Mouse (Mus musculus): ENCODE data around the gene Gm36176. TPM values are rescaled to one million over a fixed set of nuclear protein-coding genes. Genes with fewer than 3 reads are reported as not detected.

Gene Gm36176
- total and polyA plus RNA-seq, 2 experiments from 2014 or later = not detected

GRCm38 (mm10) chr10:77864067-77864761 lies 17.6 kb downstream of the Gm36176 start:
- no peak for ATAC-seq (ENCODE audit: insufficient read depth, low read depth)
- Histone ChIP-seq H3K4me2 (ENCODE audit: low read depth, low read length) (no peak overlapping the region), H3K9ac (replicated peaks; ENCODE audit: low read depth, low read length) (no peak overlapping the region), H3K27ac (ENCODE audit: low read depth) (no peak overlapping the region), H3K36me3 (replicated peaks; ENCODE audit: control insufficient read depth, insufficient read depth, low read length) (no peaks in the 10 kb centered on the region), H3K27me3 (ENCODE audit: control insufficient read depth, insufficient read depth, low read length) (no peaks in the 10 kb centered on the region), H3K9me3 (replicated peaks; ENCODE audit: control insufficient read depth, low read length) (no peaks in the 10 kb centered on the region), H3K4me3 (ENCODE audit: low read depth, low read length) (no peak overlapping the region), H3K4me1 (ENCODE audit: control insufficient read depth, insufficient read depth) (no peaks in the 10 kb centered on the region)
- TF ChIP-seq EP300 (IDR thresholded peaks at IDR 0.05; ENCODE audit: low read depth) (no peak), CTCF (IDR thresholded peaks at IDR 0.05; ENCODE audit: low read depth) (no peak)
- no peak for DNase-seq (ENCODE audit: low spot score)
- WGBS = 34% methylated on average over 13 of the region's 14 CpGs

- H3K27me3 ChIP-seq (ENCODE audit: control insufficient read depth, insufficient read depth, low read length) = no peaks in the 10 kb centered on the region
- no peak overlapping the region for H3K4me2 ChIP-seq (ENCODE audit: low read depth, low read length)
- TF ChIP-seq CTCF (IDR thresholded peaks at IDR 0.05; ENCODE audit: low read depth) (no peak), EP300 (IDR thresholded peaks at IDR 0.05; ENCODE audit: low read depth) (no peak)
- H3K9ac ChIP-seq (replicated peaks; ENCODE audit: low read depth, low read length) = no peak overlapping the region
- no peak overlapping the region for H3K27ac ChIP-seq (ENCODE audit: low read depth)
- no peaks in the 10 kb centered on the region for H3K36me3 ChIP-seq (replicated peaks; ENCODE audit: control insufficient read depth, insufficient read depth, low read length)
- no peaks in the 10 kb centered on the region for H3K9me3 ChIP-seq (replicated peaks; ENCODE audit: control insufficient read depth, low read length)
- WGBS = 37% methylated on average over 11 of the region's 11 CpGs
- H3K4me1 ChIP-seq (ENCODE audit: control insufficient read depth, insufficient read depth) = no peaks in the 10 kb centered on the region
- no peak overlapping the region for H3K4me3 ChIP-seq (ENCODE audit: low read depth, low read length)
- ATAC-seq (ENCODE audit: insufficient read depth, low read depth) = no peak
- no peak for DNase-seq (ENCODE audit: low spot score)
Observed at GRCm38 (mm10) chr10:77864762-77865143, 18.1 kb downstream of the Gm36176 start.

GRCm38 (mm10) chr10:77867546-77867945 lies 20.9 kb downstream of the Gm36176 start:
- 13% methylated on average over 1 of the region's 1 CpGs for WGBS
- no peaks in the 10 kb centered on the region; the same call in 1 of the 2 replicates for H3K9me3 ChIP-seq (replicated peaks; ENCODE audit: control insufficient read depth, low read length)
- no peak for DNase-seq (ENCODE audit: low spot score)
- H3K9ac ChIP-seq (replicated peaks; ENCODE audit: low read depth, low read length) = no peak overlapping the region
- no peaks in the 10 kb centered on the region for H3K27me3 ChIP-seq (ENCODE audit: control insufficient read depth, insufficient read depth, low read length)
- H3K4me3 ChIP-seq (ENCODE audit: low read depth, low read length) = no peak overlapping the region
- no peak overlapping the region for H3K27ac ChIP-seq (ENCODE audit: low read depth)
- H3K4me2 ChIP-seq (ENCODE audit: low read depth, low read length) = no peak overlapping the region
- H3K4me1 ChIP-seq (ENCODE audit: control insufficient read depth, insufficient read depth) = no peaks in the 10 kb centered on the region
- TF ChIP-seq CTCF (IDR thresholded peaks at IDR 0.05; ENCODE audit: low read depth) (no peak), EP300 (IDR thresholded peaks at IDR 0.05; ENCODE audit: low read depth) (no peak)
- no peaks in the 10 kb centered on the region for H3K36me3 ChIP-seq (replicated peaks; ENCODE audit: control insufficient read depth, insufficient read depth, low read length)
- ATAC-seq (ENCODE audit: insufficient read depth, low read depth) = no peak

- H3K4me3 ChIP-seq (ENCODE audit: low read depth, low read length) = no peak overlapping the region
- DNase-seq (ENCODE audit: low spot score) (no peak), ATAC-seq (ENCODE audit: insufficient read depth, low read depth) (no peak)
- 73% methylated on average over 7 of the region's 7 CpGs for WGBS
- H3K36me3 ChIP-seq (replicated peaks; ENCODE audit: control insufficient read depth, insufficient read depth, low read length) = no peaks in the 10 kb centered on the region
- no peaks in the 10 kb centered on the region for H3K4me1 ChIP-seq (ENCODE audit: control insufficient read depth, insufficient read depth)
- TF ChIP-seq EP300 (IDR thresholded peaks at IDR 0.05; ENCODE audit: low read depth) (no peak), CTCF (IDR thresholded peaks at IDR 0.05; ENCODE audit: low read depth) (no peak)
- H3K9me3 ChIP-seq (replicated peaks; ENCODE audit: control insufficient read depth, low read length) = no peaks in the 10 kb centered on the region; the same call in 1 of the 2 replicates
- no peaks in the 10 kb centered on the region for H3K27me3 ChIP-seq (ENCODE audit: control insufficient read depth, insufficient read depth, low read length)
- H3K27ac ChIP-seq (ENCODE audit: low read depth) = no peak overlapping the region
- no peak overlapping the region for H3K4me2 ChIP-seq (ENCODE audit: low read depth, low read length)
- H3K9ac ChIP-seq (replicated peaks; ENCODE audit: low read depth, low read length) = no peak overlapping the region
Observed at GRCm38 (mm10) chr10:77869651-77870050, 23.0 kb downstream of the Gm36176 start.

- WGBS = 65% methylated on average over 6 of the region's 6 CpGs
- no peaks in the 10 kb centered on the region for H3K9me3 ChIP-seq (replicated peaks; ENCODE audit: control insufficient read depth, low read length)
- no peak overlapping the region for H3K4me3 ChIP-seq (ENCODE audit: low read depth, low read length)
- DNase-seq (ENCODE audit: low spot score) = no peak
- no peak overlapping the region for H3K27ac ChIP-seq (ENCODE audit: low read depth)
- no peak for ATAC-seq (ENCODE audit: insufficient read depth, low read depth)
- H3K4me1 ChIP-seq (ENCODE audit: control insufficient read depth, insufficient read depth) = no peaks in the 10 kb centered on the region
- TF ChIP-seq EP300 (IDR thresholded peaks at IDR 0.05; ENCODE audit: low read depth) = no peak
- TF ChIP-seq CTCF (IDR thresholded peaks at IDR 0.05; ENCODE audit: low read depth) = peak; percentile 38; the same call in 1 of the 2 replicates
- no peak overlapping the region for H3K4me2 ChIP-seq (ENCODE audit: low read depth, low read length)
- H3K27me3 ChIP-seq (ENCODE audit: control insufficient read depth, insufficient read depth, low read length) = no peaks in the 10 kb centered on the region
- H3K9ac ChIP-seq (replicated peaks; ENCODE audit: low read depth, low read length) = no peak overlapping the region
- no peaks in the 10 kb centered on the region for H3K36me3 ChIP-seq (replicated peaks; ENCODE audit: control insufficient read depth, insufficient read depth, low read length)
Observed at GRCm38 (mm10) chr10:77878985-77879384, 32.4 kb downstream of the Gm36176 start.

GRCm38 (mm10) chr10:77880305-77880704 lies 33.7 kb downstream of the Gm36176 start:
- no peak overlapping the region for H3K9ac ChIP-seq (replicated peaks; ENCODE audit: low read depth, low read length)
- no peak overlapping the region for H3K4me3 ChIP-seq (ENCODE audit: low read depth, low read length)
- DNase-seq (ENCODE audit: low spot score) (no peak), ATAC-seq (ENCODE audit: insufficient read depth, low read depth) (no peak)
- no peak overlapping the region for H3K27ac ChIP-seq (ENCODE audit: low read depth)
- 53% methylated on average over 3 of the region's 3 CpGs for WGBS
- H3K9me3 ChIP-seq (replicated peaks; ENCODE audit: control insufficient read depth, low read length) = no peaks in the 10 kb centered on the region
- no peaks in the 10 kb centered on the region for H3K27me3 ChIP-seq (ENCODE audit: control insufficient read depth, insufficient read depth, low read length)
- H3K4me1 ChIP-seq (ENCODE audit: control insufficient read depth, insufficient read depth) = no peaks in the 10 kb centered on the region
- no peaks in the 10 kb centered on the region for H3K36me3 ChIP-seq (replicated peaks; ENCODE audit: control insufficient read depth, insufficient read depth, low read length)
- no peak overlapping the region for H3K4me2 ChIP-seq (ENCODE audit: low read depth, low read length)
- TF ChIP-seq CTCF (IDR thresholded peaks at IDR 0.05; ENCODE audit: low read depth) (no peak), EP300 (IDR thresholded peaks at IDR 0.05; ENCODE audit: low read depth) (no peak)

Data from heart, postnatal 0 days (tissue).